Mouse (Mus musculus) intestine, embryonic 16.5 days (tissue): ENCODE data around the gene Tmem88b. TPM values are rescaled to one million over a fixed set of nuclear protein-coding genes. Genes with fewer than 3 reads are reported as not detected.
A peak's percentile ranks its signal among the peaks of the same experiment; 100 is the strongest.

ENCODE experiments used
- ATAC-seq: fragments of 200-750 bp; cut with Nextera tagmentation; 2 replicates; pipeline ENCODE4 v1.8.0; 2017; ENCODE audit warnings: moderate TSS enrichment, moderate library complexity
- H3K27ac ChIP-seq: fragments of 300-500 bp; sonication (generic); 2 replicates; pipeline ENCODE4 v1.5.1; 2014; ENCODE audit warnings: mild to moderate bottlenecking, low read length
- H3K27me3 ChIP-seq: fragments of 300-500 bp; sonication (generic); replicated peaks from 2 replicates; pipeline ENCODE4 v1.6.1; 2014; ENCODE audit warnings: low read length, control low read depth, mixed read lengths; ENCODE audit not compliant: control insufficient read depth, insufficient read depth
- H3K36me3 ChIP-seq: fragments of 300-500 bp; sonication (generic); 2 replicates; pipeline ENCODE4 v1.6.1; 2014; ENCODE audit warnings: low read length, control low read depth; ENCODE audit not compliant: control insufficient read depth, insufficient read depth
- H3K4me1 ChIP-seq: fragments of 300-500 bp; sonication (generic); 2 replicates; pipeline ENCODE4 v1.6.1; 2014; ENCODE audit warnings: low read length, control low read depth, mixed read lengths; ENCODE audit not compliant: control insufficient read depth, insufficient read depth
- H3K4me2 ChIP-seq: fragments of 300-500 bp; sonication (generic); 2 replicates; pipeline ENCODE4 v1.6.1; 2014; ENCODE audit warnings: low read depth, low read length, control low read depth
- H3K4me3 ChIP-seq: fragments of 300-500 bp; sonication (generic); 2 replicates; pipeline ENCODE4 v1.5.1; 2014; ENCODE audit warnings: mild to moderate bottlenecking, low read length
- H3K9ac ChIP-seq: fragments of 300-500 bp; sonication (generic); 2 replicates; pipeline ENCODE4 v1.6.1; 2014; ENCODE audit warnings: low read depth, low read length
- H3K9me3 ChIP-seq: fragments of 300-500 bp; sonication (generic); 2 replicates; pipeline ENCODE4 v1.6.1; 2016; ENCODE audit warnings: low read length, control low read depth; ENCODE audit not compliant: control insufficient read depth
- WGBS: fragments of 180-500 bp; shearing (Covaris S2); extraction: QIAGEN DNeasy Blood & Tissue Kit; methylation state at CpG from one replicate; pipeline ENCODE4 v1.1.7; 2014; 5-methylcytosine and 5-hydroxymethylcytosine counted together
- polyA plus RNA-seq: library from polyadenylated mRNA; unstranded; fragments of >200 nt; fragmentation: Nextera tagmentation; extraction: Ambion mirVana; gene quantifications from 2 replicates; pipeline ENCODE4 v1.2.1, GENCODE M21; 2015

Tmem88b gene
- polyA plus RNA-seq = 0.89 and 1.1 TPM in 2 replicates

DNA sequence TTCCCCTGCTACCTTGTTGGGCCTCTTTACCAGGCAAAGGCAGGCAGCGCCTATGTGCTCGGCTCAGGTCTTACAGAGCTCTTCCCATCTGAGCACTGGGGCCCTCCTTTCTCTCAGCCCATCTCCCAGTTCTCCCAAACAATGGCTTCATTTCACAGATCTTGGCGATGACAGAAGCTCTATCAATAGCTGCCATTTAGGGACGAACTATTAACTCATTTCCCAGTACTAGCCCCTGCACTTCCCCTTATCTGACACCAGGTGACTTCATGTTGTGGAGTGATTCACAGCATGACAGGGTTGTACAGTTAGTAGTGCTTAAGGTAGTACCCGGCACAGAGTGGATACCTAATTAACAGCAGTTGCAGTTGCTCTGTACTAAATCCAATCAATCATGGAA lies at the start of gene Tmem88b:
Gene Tmem88b, minus strand, starts transcription at position 56 of the 400 bp plus-strand sequence.
- H3K27ac ChIP-seq = peak within 1 kb of the TSS; percentile 97
- peaks cover 15% of the 10 kb centered on the region for H3K4me1 ChIP-seq
- H3K4me3 ChIP-seq = peak within 1 kb of the TSS; percentile 76
- no peak for ATAC-seq
- H3K9ac ChIP-seq = peak within 1 kb of the TSS; percentile 91
- H3K36me3 ChIP-seq = no peaks in the 10 kb centered on the region
- H3K9me3 ChIP-seq = no peaks in the 10 kb centered on the region
- no peaks in the 10 kb centered on the region for H3K27me3 ChIP-seq
- 60% methylated on average over 5 of the region's 5 CpGs for WGBS
- peak within 1 kb of the TSS; percentile 73 for H3K4me2 ChIP-seq

DNA sequence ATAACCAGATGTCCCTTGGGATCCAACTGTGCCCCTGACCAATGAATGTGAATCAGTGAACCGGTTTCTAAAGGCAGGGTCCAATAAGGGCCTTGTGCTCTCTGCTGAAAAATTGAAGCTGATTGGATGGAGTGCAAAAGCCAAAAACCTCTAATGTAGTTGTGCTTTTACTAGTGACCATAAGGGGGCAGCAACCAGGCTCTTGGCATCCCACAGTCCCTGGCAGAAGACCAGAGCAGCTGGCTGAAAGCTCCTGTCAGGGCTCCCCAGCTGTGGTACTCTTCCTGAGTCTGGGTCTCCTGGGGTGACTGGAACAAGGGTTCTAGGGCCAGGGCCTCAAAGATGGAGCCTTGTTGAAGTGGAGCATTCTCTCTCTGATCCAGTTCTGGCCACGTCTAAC lies 48.2 kb upstream of the Tmem88b start:
- H3K27me3 ChIP-seq = no peaks in the 10 kb centered on the region
- no peak for ATAC-seq
- WGBS = 25% methylated on average over 2 of the region's 2 CpGs
- no peak overlapping the region for H3K4me2 ChIP-seq
- peak overlapping the region; percentile 29 for H3K27ac ChIP-seq
- H3K9me3 ChIP-seq = no peaks in the 10 kb centered on the region
- no peak overlapping the region for H3K4me3 ChIP-seq
- 0 out of 2 replicates have a peak, but pooled peaks cover 4% of the 10 kb centered on the region for H3K36me3 ChIP-seq
- H3K4me1 ChIP-seq = peaks cover 27% of the 10 kb centered on the region
- 0 out of 2 replicates have a peak overlapping the region, but pooled peaks have one; percentile 1 for H3K9ac ChIP-seq

DNA sequence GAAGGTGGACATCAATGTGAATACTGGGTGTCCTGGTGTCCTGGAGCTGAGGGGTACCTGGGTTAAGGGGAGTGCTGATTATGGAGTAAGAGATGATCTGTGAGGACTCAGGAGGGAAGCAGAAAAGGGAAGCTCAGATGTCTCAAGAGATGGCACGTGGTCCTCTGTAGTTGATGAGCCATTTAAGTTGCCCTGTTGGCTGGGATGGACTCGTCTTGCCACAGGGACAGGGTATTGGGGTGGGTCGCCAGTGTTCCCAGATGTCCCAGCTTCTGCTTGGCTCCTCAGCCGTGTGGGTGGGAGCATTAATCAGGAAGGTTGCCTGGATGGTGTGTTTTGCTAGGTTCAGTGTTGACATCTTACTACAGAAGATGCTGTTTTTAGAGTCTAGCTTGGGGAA lies 47.6 kb upstream of the Tmem88b start:
- H3K27me3 ChIP-seq = no peaks in the 10 kb centered on the region
- no peak overlapping the region for H3K4me3 ChIP-seq
- H3K4me2 ChIP-seq = no peak overlapping the region
- H3K27ac ChIP-seq = no peak overlapping the region
- H3K9ac ChIP-seq = no peak overlapping the region
- H3K4me1 ChIP-seq = peaks cover 25% of the 10 kb centered on the region
- 86% methylated on average over 4 of the region's 4 CpGs for WGBS
- 0 out of 2 replicates have a peak, but pooled peaks cover 4% of the 10 kb centered on the region for H3K36me3 ChIP-seq
- no peak for ATAC-seq
- H3K9me3 ChIP-seq = no peaks in the 10 kb centered on the region

DNA sequence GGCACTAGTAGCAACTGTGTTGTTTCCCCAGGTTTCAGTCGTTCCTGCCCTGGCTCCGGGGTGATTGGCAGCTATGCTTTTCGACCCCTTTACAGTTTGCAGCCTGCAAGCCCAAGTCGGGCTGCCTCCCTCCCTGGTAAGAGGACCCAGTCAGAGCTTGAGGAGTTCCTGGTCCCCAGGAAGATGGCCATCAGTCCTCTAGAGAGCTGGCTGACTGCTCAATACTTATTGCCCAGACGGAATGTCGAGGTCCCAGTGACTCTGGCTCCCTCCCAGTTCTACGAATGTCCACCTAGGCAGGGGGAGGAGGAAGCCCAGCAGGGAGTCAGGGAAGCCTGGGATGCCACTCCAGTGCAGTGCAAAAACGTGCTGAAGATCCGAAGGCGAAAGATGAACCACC lies 46.6 kb upstream of the Tmem88b start:
- Histone ChIP-seq H3K27ac (peak overlapping the region; percentile 95), H3K9ac (peak overlapping the region; percentile 95), H3K36me3 (0 out of 2 replicates have a peak, but pooled peaks cover 7% of the 10 kb centered on the region), H3K4me2 (peak overlapping the region; percentile 91), H3K9me3 (no peaks in the 10 kb centered on the region), H3K4me3 (peak overlapping the region; percentile 87), H3K4me1 (peaks cover 15% of the 10 kb centered on the region), H3K27me3 (no peaks in the 10 kb centered on the region)
- ATAC-seq = no peak
- WGBS = 46% methylated on average over 10 of the region's 10 CpGs

DNA sequence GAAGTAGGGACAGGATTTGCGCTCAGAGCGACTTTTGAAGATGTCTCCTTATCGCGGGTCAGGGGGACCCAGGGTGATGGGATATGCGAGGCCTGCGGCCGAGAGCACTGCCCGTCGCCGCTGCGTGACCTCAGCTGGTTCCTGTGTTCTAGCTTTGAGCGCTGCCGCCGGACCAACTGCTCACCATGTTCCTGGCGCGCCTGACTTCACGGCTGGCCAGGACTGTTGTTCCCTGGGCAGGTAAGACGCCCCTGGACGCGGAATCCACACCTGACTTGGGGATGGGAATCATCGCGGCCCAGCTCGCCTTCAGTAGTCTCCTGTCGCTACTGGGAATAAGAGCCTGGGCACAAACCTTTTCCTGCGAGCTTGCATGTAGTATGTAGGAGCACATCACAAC lies 46.2 kb upstream of the Tmem88b start:
- no peaks in the 10 kb centered on the region for H3K27me3 ChIP-seq
- H3K4me1 ChIP-seq = peaks cover 15% of the 10 kb centered on the region
- peak overlapping the region; percentile 91 for H3K4me2 ChIP-seq
- no peak; the same call in 1 of the 2 replicates for ATAC-seq
- H3K4me3 ChIP-seq = peak overlapping the region; percentile 87
- H3K9me3 ChIP-seq = no peaks in the 10 kb centered on the region
- WGBS = under 1% methylated on average over 25 of the region's 25 CpGs
- H3K36me3 ChIP-seq = 0 out of 2 replicates have a peak, but pooled peaks cover 7% of the 10 kb centered on the region
- peak overlapping the region; percentile 95 for H3K9ac ChIP-seq
- H3K27ac ChIP-seq = peak overlapping the region; percentile 95

DNA sequence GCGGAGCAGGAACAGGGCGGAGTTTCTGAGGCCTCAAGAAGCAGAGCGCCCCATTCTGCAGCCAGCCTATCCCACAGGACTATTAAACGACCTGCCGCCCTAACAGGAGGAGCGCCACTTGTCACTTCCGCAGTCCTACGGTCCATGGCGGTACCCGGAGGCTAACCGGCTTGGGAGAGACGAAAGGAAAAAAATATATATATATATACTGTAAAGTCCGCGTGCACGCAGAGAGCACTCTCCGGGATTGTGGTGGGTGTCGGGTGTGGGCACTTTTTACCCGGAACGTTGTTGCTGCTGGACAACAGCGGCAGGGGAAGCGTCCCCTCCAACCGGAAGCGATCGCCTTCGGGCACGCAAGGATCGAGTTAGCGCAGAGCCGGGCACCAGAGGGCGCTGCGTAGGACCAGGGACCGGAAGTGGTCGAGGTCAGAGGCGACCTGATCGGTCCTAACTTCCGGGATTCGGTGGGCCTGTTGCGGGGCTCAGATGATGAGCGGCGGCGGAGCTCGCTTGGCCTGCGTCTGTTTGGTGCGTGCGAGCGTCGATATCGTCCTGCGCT lies 45.6 kb upstream of the Tmem88b start, which contains the start of gene Aurkaip1:
Gene Aurkaip1, plus strand, starts transcription at position 68 of the 562 bp plus-strand sequence.
- no peaks in the 10 kb centered on the region for H3K27me3 ChIP-seq
- ATAC-seq = peak; percentile 97
- H3K4me3 ChIP-seq = peak within 1 kb of the TSS; percentile 87
- no peaks in the 10 kb centered on the region for H3K9me3 ChIP-seq
- under 1% methylated on average over 49 of the region's 49 CpGs for WGBS
- H3K4me2 ChIP-seq = peak within 1 kb of the TSS; percentile 91
- H3K4me1 ChIP-seq = peaks cover 15% of the 10 kb centered on the region
- peak within 1 kb of the TSS; percentile 95 for H3K27ac ChIP-seq
- H3K9ac ChIP-seq = peak within 1 kb of the TSS; percentile 95
- 0 out of 2 replicates have a peak, but pooled peaks cover 7% of the 10 kb centered on the region for H3K36me3 ChIP-seq

DNA sequence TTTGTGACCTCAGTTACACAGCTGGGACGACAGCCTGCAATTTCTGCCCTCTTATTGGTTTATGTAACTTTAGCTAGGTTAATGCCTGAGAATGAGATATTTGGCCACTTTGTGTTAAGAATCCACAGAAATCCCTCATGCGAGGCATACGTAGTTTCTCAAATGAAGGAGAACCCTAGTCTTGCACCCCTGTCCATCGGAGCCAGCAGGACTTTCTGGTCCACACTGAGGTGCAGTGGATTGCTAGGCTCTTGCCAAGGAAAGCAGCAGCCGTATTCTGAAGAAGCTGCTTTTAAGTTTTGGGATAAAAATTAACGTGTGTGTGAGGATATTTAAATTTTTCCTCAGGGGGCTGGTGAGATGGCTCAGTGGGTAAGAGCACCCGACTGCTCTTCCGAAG lies 44.9 kb upstream of the Tmem88b start:
- H3K9ac ChIP-seq = no peak overlapping the region
- H3K36me3 ChIP-seq = 0 out of 2 replicates have a peak, but pooled peaks cover 7% of the 10 kb centered on the region
- peak overlapping the region; percentile 87 for H3K4me3 ChIP-seq
- peak overlapping the region; percentile 48; the same call in 1 of the 2 replicates for H3K4me2 ChIP-seq
- H3K27ac ChIP-seq = peak overlapping the region; percentile 25; the same call in 1 of the 2 replicates
- peaks cover 15% of the 10 kb centered on the region for H3K4me1 ChIP-seq
- 49% methylated on average over 8 of the region's 8 CpGs for WGBS
- ATAC-seq = no peak
- H3K27me3 ChIP-seq = no peaks in the 10 kb centered on the region
- H3K9me3 ChIP-seq = no peaks in the 10 kb centered on the region

DNA sequence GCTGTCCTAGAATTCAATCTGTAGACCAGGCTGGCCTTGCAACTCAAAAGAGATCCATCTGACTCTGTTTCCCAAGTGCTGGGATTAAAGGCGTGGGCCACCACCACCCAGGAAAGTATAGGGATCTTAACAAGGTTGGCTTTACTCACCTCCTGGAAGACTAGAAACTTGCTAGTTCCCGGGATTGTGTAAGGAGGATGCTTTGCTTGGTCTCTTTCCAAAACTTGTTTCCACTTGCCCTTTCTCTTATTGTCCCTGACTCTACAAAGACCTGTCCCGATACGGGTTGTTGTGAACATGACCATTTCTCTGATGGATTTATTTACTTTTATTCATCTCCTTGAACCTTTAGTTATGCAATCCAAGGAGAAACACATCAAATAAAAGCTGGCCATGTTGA lies 44.2 kb upstream of the Tmem88b start:
- 93% methylated on average over 4 of the region's 4 CpGs for WGBS
- Histone ChIP-seq H3K4me2 (no peak overlapping the region), H3K4me1 (peaks cover 15% of the 10 kb centered on the region), H3K27ac (no peak overlapping the region), H3K9ac (no peak overlapping the region), H3K36me3 (peaks cover 13% of the 10 kb centered on the region; the same call in 1 of the 2 replicates), H3K4me3 (no peak overlapping the region), H3K9me3 (no peaks in the 10 kb centered on the region), H3K27me3 (no peaks in the 10 kb centered on the region)
- ATAC-seq = no peak

DNA sequence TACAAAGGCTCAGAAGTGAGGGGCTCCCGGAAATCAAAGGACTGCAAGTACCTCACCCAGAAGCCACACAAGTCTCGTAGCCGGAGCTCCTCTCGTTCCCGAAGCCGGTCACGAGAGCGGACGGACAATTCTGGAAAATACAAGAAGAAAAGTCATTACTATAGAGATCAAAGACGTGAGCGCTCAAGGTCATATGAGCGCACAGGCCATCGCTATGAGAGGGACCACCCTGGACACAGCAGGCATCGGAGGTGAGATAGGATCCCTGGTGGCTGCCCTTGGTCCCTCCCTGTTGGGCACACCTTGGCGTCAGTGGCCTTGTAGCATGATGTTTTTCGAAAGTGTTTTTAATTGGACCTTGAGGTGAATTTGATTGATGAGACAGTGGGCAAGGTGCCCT lies 37.8 kb upstream of the Tmem88b start:
- Histone ChIP-seq H3K4me2 (no peak overlapping the region), H3K9ac (no peak overlapping the region), H3K27me3 (no peaks in the 10 kb centered on the region), H3K9me3 (no peaks in the 10 kb centered on the region), H3K36me3 (peaks cover 40% of the 10 kb centered on the region), H3K4me1 (no peaks in the 10 kb centered on the region), H3K4me3 (no peak overlapping the region), H3K27ac (no peak overlapping the region)
- no peak; the same call in 1 of the 2 replicates for ATAC-seq
- WGBS = 94% methylated on average over 16 of the region's 16 CpGs
